Mouse (Mus musculus) ovary, postnatal 36 days (tissue): ENCODE data around the gene Bmf.

ENCODE experiments used
- DNase-seq: peaks from one replicate; pipeline ENCODE4 v3.0.0; 2022; ENCODE audit warnings: low spot score, mixed read lengths

The Bmf gene

GRCm38 (mm10) chr2:118549507-118550473, at the start of gene Bmf:
Gene Bmf (minus strand): TSS chr2:118549687.
- DNase-seq: peak; percentile 98

- DNase-seq: no peak
These were observed 49.6 kb upstream of the Bmf start for GRCm38 (mm10) chr2:118599087-118599486.

GRCm38 (mm10) chr2:118597673-118598568, 48.4 kb upstream of the Bmf start, which contains the start of gene Bub1b:
Gene Bub1b (plus strand): TSS chr2:118598211.
- peak; percentile 87 for DNase-seq

DNA sequence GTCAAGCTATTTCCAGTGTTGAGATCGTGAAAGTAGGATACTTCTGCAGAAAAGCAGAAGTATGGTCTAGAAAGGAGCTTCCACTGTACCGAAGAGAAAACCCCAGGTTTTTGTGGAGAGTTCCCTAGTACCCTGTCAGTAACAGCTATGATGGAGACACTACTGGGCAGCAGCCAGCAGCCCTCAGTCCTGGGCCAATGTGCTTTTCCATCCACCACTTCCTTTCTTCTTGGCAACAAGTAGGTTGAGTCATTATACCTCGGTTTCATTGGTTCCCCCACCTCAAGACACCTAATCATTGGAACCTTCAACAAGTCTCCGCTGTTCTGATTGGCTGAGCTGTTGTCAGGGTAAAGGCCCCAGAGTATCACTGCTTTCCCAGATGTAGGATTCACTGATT, 41.6 kb upstream of the Bmf start:
- DNase-seq: no peak

DNA sequence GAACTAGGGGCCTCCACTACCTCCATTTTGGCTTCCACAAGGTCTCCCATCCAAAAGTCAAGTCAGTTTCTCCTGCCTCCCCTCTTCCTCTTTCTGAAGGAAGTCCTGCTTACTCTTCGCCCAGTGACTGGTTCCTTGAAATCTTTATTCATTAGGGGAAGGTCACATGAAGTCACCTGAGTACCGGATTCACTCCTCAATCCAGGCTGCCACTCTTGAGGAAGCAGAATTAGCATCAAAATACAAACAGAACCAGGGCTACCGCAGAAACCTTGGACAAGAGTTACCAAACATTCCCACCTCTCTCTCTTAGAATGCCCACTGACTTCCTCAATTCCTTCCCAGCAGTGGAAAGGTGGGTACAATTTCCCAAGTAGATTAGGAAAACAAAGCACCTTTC, 38.2 kb upstream of the Bmf start:
- no peak for DNase-seq

DNA sequence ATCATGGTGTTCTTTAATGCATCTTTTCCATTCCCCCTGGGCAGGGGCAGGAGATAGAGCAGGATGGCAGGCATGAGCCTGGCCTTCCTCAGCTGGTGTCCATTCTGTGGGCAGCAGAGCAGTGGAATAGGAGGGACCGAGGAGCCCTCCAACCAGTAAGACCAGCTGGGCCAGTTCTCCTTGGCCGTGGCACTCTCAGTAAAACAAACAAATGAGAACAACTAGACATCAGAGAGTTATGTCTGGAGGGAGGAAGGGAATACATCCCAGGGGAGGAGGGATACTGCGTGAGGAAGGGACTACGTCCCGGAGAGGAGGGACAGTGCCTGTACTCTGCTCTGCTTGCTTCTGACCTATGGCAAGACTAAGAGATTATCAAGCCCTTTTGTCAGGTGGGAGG, 36.5 kb upstream of the Bmf start:
- DNase-seq: no peak

GRCm38 (mm10) chr2:118573135-118573534, 23.6 kb upstream of the Bmf start:
- no peak for DNase-seq

DNA sequence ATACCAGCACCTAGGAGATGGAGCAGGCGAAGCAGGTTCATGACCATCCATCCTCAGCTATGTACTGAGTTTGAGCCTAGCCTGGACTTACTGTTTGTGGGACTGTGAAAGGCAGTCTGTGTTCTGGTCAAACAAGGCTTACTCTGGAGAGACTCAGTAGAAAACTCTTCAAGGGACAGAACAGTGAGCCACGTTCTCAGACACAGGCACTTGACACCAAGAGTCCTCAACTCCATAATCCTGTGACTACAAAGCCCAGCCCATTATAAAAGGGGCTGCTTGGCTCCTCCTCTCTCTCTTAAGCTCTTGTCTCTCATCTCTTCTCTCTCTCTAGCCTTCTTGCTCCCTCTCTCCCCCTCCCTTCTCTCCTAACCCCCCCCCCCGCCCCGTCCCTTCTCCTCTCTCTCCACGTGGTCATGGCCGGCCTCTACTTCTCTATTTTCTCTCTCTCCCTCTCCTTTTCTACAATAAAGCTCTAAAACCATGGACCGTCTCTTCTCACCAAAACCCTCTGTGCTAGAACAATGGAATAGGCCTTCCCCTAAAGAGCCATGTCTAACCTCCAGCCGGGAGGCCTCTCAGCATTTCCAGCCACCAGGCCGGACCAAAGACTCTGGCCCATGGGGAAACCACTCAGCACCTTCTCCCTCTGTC, 22.8 kb upstream of the Bmf start:
- DNase-seq: no peak

- DNase-seq: no peak
These were observed 21.5 kb upstream of the Bmf start for GRCm38 (mm10) chr2:118570939-118571338.

GRCm38 (mm10) chr2:118567179-118567578, 17.7 kb upstream of the Bmf start:
- DNase-seq: no peak

DNA sequence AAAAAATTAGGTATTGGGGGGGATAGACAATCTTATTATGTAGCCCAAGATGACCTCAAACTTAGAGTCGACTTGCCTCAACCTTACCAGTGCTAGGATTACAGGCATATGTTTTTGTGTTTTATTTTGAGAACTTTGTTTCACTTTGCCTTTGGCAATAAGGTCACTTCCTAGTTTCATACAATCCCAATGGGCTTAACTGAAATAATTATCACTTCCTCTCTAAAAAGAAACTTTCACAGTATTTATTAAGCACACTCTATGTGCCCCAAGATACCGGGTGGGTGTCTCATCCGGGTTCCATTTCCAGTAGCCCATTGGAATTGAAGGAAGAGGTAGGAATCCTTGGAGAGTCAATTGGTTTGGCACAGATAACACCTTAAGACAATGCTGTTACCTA, 12.9 kb upstream of the Bmf start:
- no peak for DNase-seq

DNA sequence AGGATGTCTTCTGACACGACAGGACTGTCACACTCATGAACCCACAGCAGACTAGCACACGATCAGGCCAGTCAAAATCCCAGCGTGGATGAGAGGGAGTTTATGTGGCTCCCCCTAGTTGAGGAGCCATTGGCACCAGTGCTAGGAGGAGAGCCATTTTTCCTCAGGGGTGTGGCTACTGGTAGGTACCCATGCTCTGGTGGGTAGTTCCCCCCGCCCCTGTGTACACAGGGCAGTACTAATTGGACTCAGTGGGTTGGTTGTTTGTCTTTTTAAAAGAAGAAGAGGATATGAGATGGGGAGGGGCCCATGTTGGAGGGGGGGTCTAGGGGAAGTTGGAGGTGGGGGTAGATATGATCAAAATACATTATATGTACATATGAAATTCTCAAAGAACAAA, 12.5 kb upstream of the Bmf start:
- DNase-seq: no peak

DNA sequence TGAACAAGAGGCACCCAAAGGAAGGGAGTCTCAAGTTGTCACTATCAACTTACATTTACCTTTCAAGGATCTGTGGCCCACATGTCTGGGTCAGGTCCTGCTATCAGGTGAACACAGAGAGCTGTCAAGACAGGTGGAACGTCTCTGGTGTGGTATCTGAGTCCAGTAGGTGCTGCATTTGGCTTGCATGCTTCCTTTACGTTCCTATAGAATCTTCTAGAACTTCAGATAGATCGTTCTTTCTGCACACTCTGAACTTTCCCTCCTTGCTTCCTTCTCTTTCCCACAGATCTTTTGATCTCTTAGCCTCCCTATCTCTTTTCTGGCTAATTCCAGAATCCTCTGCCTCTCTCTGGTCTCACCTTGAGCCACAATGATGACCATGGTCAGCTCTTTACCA, 8.9 kb upstream of the Bmf start:
- DNase-seq: no peak

GRCm38 (mm10) chr2:118554356-118554990, 5.0 kb upstream of the Bmf start:
- DNase-seq: peak; percentile 30

GRCm38 (mm10) chr2:118551606-118552005, 2.1 kb upstream of the Bmf start:
- DNase-seq: no peak

DNA sequence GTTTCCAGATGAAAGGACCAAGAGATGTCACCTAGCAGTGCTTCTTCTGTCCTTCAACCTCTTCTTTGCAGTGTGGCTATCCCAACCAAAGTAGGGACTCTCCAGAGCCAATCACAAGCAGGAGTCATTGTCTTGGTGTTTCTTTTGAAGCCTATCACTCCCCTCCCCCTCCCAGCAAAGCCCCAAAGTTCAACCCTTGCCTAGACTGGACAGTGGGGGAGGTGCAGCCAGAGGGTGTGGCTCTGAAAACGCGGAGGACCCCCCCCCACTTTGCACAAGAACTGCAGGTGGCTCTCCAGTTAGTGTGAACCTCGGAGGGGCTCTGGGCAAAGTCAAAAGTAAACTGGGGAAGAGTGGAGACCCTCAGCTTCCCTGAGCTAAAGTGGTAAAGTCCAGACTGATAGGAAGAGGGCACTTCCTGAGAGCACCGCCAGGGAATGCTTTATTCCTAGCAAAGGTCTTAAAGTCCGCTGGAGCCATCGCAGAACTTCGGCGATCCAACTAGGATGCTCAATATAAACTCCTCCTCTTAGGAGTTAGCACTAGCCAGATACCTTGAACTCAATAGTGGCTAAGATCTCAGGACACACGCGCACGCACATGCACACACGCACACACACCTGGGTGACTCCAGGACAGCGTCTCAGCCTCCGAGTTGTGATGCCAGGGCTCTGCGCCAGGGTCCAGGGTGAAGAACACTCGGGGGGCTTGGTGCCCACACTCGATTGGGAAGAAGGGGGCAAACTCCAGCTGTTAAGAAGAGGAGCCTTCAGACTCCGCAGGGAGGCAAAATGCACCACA, 866 bp downstream of the Bmf start:
- no peak for DNase-seq

DNA sequence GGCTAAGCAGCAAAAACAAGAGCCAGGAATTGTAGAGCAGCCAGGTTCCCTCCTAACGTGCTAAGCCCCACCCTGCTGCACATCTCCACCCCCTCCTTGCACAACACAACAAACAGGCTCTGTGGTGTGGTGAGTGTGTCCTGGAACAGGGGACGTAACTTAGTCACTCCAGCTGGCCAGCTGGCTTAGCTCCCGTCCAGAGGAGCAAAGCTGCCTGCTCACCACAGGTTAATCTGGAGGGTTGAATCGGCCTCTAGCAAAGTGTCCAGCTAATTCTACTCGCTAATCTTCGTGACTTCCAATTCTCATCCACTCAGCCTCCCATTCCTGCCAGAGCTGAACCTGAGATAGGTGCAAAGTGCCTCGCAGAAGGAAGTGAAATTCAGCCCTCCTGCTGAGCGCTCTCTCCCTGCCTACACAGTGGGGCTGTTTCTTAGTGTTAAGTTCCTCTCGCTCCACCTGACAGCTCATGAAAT, 1.9 kb downstream of the Bmf start:
- DNase-seq: no peak

DNA sequence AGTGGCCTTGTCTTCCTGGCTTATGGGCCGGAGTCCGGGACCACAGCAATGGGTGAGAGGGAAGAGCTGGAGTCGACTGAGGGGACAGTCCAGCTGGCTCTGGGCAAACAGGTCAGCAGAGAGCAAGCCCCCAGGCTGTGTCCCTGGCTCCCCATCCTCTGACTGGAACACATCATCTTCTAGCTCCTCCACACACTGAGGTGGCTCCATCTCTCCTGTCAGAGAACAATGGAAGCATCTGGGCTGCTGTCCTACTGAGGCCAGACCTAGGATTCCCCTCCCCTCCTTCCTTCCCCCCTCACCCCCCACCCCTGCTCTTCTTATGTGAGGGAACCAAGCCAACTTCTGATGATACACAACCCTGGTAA, 2.7 kb downstream of the Bmf start:
- DNase-seq: no peak

GRCm38 (mm10) chr2:118546104-118546797, 3.2 kb downstream of the Bmf start:
- DNase-seq: no peak
